Mouse (Mus musculus) heart, adult 11 months (tissue): ENCODE measurements at regions not wholly inside any gene's neighbourhood (a gene's known extent, or its start where the extent isn't known, plus 50 kb on each side); places are given as distances from the start of the nearest gene placed in this dataset.

Experiments used
- DNase-seq: peaks from one replicate; pipeline ENCODE4 v3.0.0; 2022

GRCm38 (mm10) chr3:140566996-140567517 is 645.1 kb downstream of the Pdha2 start:
- no peak for DNase-seq

GRCm38 (mm10) chr3:140554736-140555135 is 657.4 kb downstream of the Pdha2 start:
- DNase-seq: no peak

- DNase-seq: no peak
Measured at GRCm38 (mm10) chr3:140548483-140548882, 663.7 kb downstream of the Pdha2 start.

- no peak for DNase-seq
Measured at GRCm38 (mm10) chr3:140531747-140532502, 680.2 kb downstream of the Pdha2 start.

GRCm38 (mm10) chr3:140521653-140522278 is 690.4 kb downstream of the Pdha2 start:
- DNase-seq: no peak

GRCm38 (mm10) chr3:140510835-140511234 is 701.3 kb downstream of the Pdha2 start:
- peak; percentile 94 for DNase-seq

- DNase-seq: no peak
Measured at GRCm38 (mm10) chr3:140510094-140510493, 702.1 kb downstream of the Pdha2 start.

GRCm38 (mm10) chr3:140494134-140494533 is 718.0 kb downstream of the Pdha2 start:
- DNase-seq: peak; percentile 16

GRCm38 (mm10) chr3:140477670-140478208 is 734.4 kb downstream of the Pdha2 start:
- DNase-seq: no peak

- no peak for DNase-seq
Measured at GRCm38 (mm10) chr3:140476534-140476933, 735.6 kb downstream of the Pdha2 start.

- DNase-seq: no peak
Measured at GRCm38 (mm10) chr3:140452513-140452912, 759.6 kb downstream of the Pdha2 start.

- DNase-seq: no peak
Measured at GRCm38 (mm10) chr3:140451148-140451547, 761.0 kb downstream of the Pdha2 start.

- peak; percentile 30 for DNase-seq
Measured at GRCm38 (mm10) chr3:140409239-140409638, 802.9 kb downstream of the Pdha2 start.
